13 mouse cellular contexts compared by ENCODE assay signal in the genomic region with DNA sequence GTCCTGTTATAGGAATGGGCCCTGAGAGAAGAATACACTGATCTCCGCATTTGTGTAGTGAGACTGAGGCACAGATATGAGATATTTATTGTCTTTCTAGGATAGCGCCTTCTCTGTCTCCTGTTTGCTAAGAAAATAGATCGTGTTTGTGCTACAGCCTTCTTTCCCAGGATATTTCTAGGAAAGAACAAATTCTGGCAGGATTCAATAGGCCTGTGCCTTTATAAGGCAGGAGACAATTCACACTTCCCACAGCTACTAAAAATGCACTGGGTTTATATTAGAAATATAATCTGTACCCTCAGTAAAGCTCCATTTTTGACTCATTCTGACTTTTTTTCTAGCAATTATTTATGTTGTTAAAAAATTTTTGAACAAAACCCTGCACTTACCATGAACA.
"Had no signal": no experiment of that assay in that cellular context is flagged by ENCODE, and none has a peak within 500 bp of the region (broad histone marks: within the 10 kb centered on the region; RNA-seq: fewer than 3 reads in every experiment).

No protein-coding gene starts in this region.

- DNase-seq: gastrocnemius, adult 2 months; gastrocnemius, postnatal 10 days; gastrocnemius, postnatal 25 days; heart, adult 18-20 months; heart, postnatal 10 days; heart, postnatal 4 days; kidney, adult 18-20 months; kidney, adult 8-10 months; kidney, postnatal 10 days; kidney, postnatal 25 days; kidney, postnatal 4 days; liver; liver, embryonic 13.5 days had no signal
